Mouse (Mus musculus): ENCODE measurements at regions not wholly inside any gene's neighbourhood (a gene's known extent, or its start where the extent isn't known, plus 50 kb on each side); places are given as distances from the start of the nearest gene placed in this dataset.

DNA sequence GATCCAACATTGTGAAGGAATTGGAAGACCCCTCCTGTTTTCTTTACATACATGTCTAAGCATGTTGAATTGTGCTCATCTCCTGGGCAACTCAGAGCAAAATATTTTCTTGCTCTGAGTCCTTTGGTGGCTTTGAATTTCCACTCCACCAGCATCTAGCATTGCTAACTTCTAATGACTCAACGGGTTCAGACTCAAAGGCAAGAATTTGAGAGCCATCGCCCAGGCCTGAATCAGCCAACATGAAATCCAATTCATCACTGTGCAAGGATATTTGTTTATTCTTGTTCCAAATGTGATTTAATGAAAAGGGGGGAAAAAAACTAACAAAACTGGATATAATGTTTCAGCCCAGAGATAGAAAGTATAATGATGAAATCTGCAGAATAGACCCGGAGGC, 121.9 kb upstream of the Phactr1 start:
- no peak for TF ChIP-seq POLR2A (IDR thresholded peaks at IDR 0.05; ENCODE audit: extremely low read depth, insufficient read depth, low read length)
- no peak for TF ChIP-seq CTCF (IDR thresholded peaks at IDR 0.05; ENCODE audit: low read depth, low read length)
